Mouse (Mus musculus): Measurements from ENCODE around the gene Men1.

Men1 gene

GRCm38 (mm10) chr19:6388006-6388405, 53.2 kb downstream of the Men1 start:
- in situ Hi-C loops (cut with MseI, MboI) = no loop called here

GRCm38 (mm10) chr19:6389803-6390202, 55.0 kb downstream of the Men1 start:
- in situ Hi-C loops (cut with MseI, MboI) = no loop called here

GRCm38 (mm10) chr19:6390251-6390650, 55.5 kb downstream of the Men1 start:
- in situ Hi-C loops (cut with MseI, MboI) = no loop called here

Measured in mouse trophoblast stem cell (cell line).